Mouse (Mus musculus) megakaryocyte, embryonic 14.5 days (primary cell): ENCODE data around the gene Gm13279. TPM values are rescaled to one million over a fixed set of nuclear protein-coding genes. Genes with fewer than 3 reads are reported as not detected.
"Not testable (repeated sequence)": the region's sequence is repeated elsewhere in the genome, so short reads cannot be mapped to it uniquely, and the experiment has no call there.

ENCODE experiments used
- H3K27me3 ChIP-seq: replicated peaks from 2 replicates; pipeline ENCODE3; 2012; ENCODE audit warnings: inconsistent platforms
- H3K36me3 ChIP-seq: replicated peaks from 2 replicates; pipeline ENCODE3; 2012; ENCODE audit warnings: low read length, inconsistent platforms, mixed read lengths
- H3K4me1 ChIP-seq: 2 replicates; pipeline ENCODE4 v1.6.1; 2012; ENCODE audit warnings: inconsistent platforms
- H3K4me3 ChIP-seq: replicated peaks from 2 replicates; pipeline ENCODE3; 2012; ENCODE audit warnings: moderate library complexity, mild to moderate bottlenecking, inconsistent platforms
- H3K9me3 ChIP-seq: 2 replicates; pipeline ENCODE4 v1.6.1; 2012; ENCODE audit warnings: inconsistent platforms
- FLI1 ChIP-seq: IDR thresholded peaks from 2 replicates; pipeline ENCODE4 v1.6.1; 2012; ENCODE audit warnings: low read length, inconsistent platforms, mixed read lengths
- GATA1 ChIP-seq: IDR thresholded peaks from 3 replicates; pipeline ENCODE4 v1.6.1; 2012; ENCODE audit warnings: mixed read lengths, low read length, inconsistent platforms, borderline replicate concordance
- polyA plus RNA-seq: library from polyadenylated mRNA; stranded (reverse); fragments of >175 nt; gene quantifications from 2 replicates; pipeline ENCODE4 v1.2.3, GENCODE M21; 2012; ENCODE audit warnings: low replicate concordance; ENCODE audit not compliant: insufficient read depth

The Gm13279 gene
- polyA plus RNA-seq, 1 experiment: not detected

- Histone ChIP-seq H3K4me1 (0 out of 2 replicates have a peak, but pooled peaks cover 3% of the 10 kb centered on the region), H3K9me3 (no peaks in the 10 kb centered on the region), H3K4me3 (no peak overlapping the region), H3K27me3 (peaks cover 2% of the 10 kb centered on the region), H3K36me3 (no peaks in the 10 kb centered on the region)
- TF ChIP-seq FLI1 (no peak), GATA1 (no peak)
Observed at GRCm38 (mm10) chr4:88822995-88823394, 25.8 kb downstream of the Gm13279 start.

GRCm38 (mm10) chr4:88827116-88827515, 29.9 kb downstream of the Gm13279 start, which contains the start of gene Ifna6:
Ifna6 (plus strand) TSS chr4:88827416.
- not testable (repeated sequence) for H3K27me3 ChIP-seq, H3K9me3 ChIP-seq, H3K36me3 ChIP-seq, H3K4me3 ChIP-seq
- H3K4me1 ChIP-seq: peaks cover 13% of the 10 kb centered on the region

GRCm38 (mm10) chr4:88830523-88830922, 33.3 kb downstream of the Gm13279 start:
- H3K9me3 ChIP-seq: no peaks in the 10 kb centered on the region
- H3K27me3 ChIP-seq: no peaks in the 10 kb centered on the region
- H3K36me3 ChIP-seq: no peaks in the 10 kb centered on the region
- no peak overlapping the region for H3K4me3 ChIP-seq
- TF ChIP-seq GATA1 (no peak), FLI1 (no peak)
- H3K4me1 ChIP-seq: peaks cover 11% of the 10 kb centered on the region

GRCm38 (mm10) chr4:88835225-88835624, 38.0 kb downstream of the Gm13279 start, which contains the start of gene Ifna5:
Ifna5 (plus strand) TSS chr4:88835525.
- H3K27me3 ChIP-seq, H3K9me3 ChIP-seq, H3K4me1 ChIP-seq, H3K36me3 ChIP-seq, H3K4me3 ChIP-seq: not testable (repeated sequence)

- H3K4me3 ChIP-seq: no peak overlapping the region
- TF ChIP-seq GATA1: no peak
- TF ChIP-seq FLI1: no peak
- H3K4me1 ChIP-seq: peaks cover 4% of the 10 kb centered on the region; the same call in 1 of the 2 replicates
- peaks cover 7% of the 10 kb centered on the region for H3K27me3 ChIP-seq
- H3K9me3 ChIP-seq: no peaks in the 10 kb centered on the region
- no peaks in the 10 kb centered on the region for H3K36me3 ChIP-seq
Observed at GRCm38 (mm10) chr4:88838828-88839227, 41.6 kb downstream of the Gm13279 start.

GRCm38 (mm10) chr4:88840058-88840457, 42.9 kb downstream of the Gm13279 start:
- H3K4me1 ChIP-seq: peaks cover 4% of the 10 kb centered on the region; the same call in 1 of the 2 replicates
- H3K4me3 ChIP-seq: no peak overlapping the region
- no peak for TF ChIP-seq GATA1
- no peak for TF ChIP-seq FLI1
- H3K9me3 ChIP-seq: no peaks in the 10 kb centered on the region
- H3K27me3 ChIP-seq: peaks cover 7% of the 10 kb centered on the region
- no peaks in the 10 kb centered on the region for H3K36me3 ChIP-seq

- H3K36me3 ChIP-seq: no peaks in the 10 kb centered on the region
- no peaks in the 10 kb centered on the region for H3K9me3 ChIP-seq
- H3K4me3 ChIP-seq: no peak within 1 kb of the TSS
- H3K4me1 ChIP-seq: peaks cover 4% of the 10 kb centered on the region; the same call in 1 of the 2 replicates
- H3K27me3 ChIP-seq: peaks cover 5% of the 10 kb centered on the region
- TF ChIP-seq FLI1: no peak
- no peak for TF ChIP-seq GATA1
Observed at GRCm38 (mm10) chr4:88841438-88841911, 44.3 kb downstream of the Gm13279 start, which contains the start of gene Ifna4. Ifna4 (plus strand) TSS chr4:88841861.

GRCm38 (mm10) chr4:88845334-88845733, 48.1 kb downstream of the Gm13279 start:
- Histone ChIP-seq H3K27me3 (peaks cover 8% of the 10 kb centered on the region), H3K4me3 (no peak overlapping the region), H3K36me3 (no peaks in the 10 kb centered on the region), H3K4me1 (peaks cover 4% of the 10 kb centered on the region; the same call in 1 of the 2 replicates), H3K9me3 (no peaks in the 10 kb centered on the region)
- no peak for TF ChIP-seq GATA1
- TF ChIP-seq FLI1: no peak

Other genes with a start within 250 kb of the Gm13279 start
- not detected in 2 replicates for gene Ifna15, start 239.2 kb upstream of the Gm13279 start, polyA plus RNA-seq
- gene Ifna14, start 225.6 kb upstream of the Gm13279 start, polyA plus RNA-seq: not detected in 2 replicates
- gene Ifna9, start 205.0 kb upstream of the Gm13279 start, polyA plus RNA-seq: not detected in 2 replicates
- gene Ifna12, start 194.0 kb upstream of the Gm13279 start, polyA plus RNA-seq: not detected in 2 replicates
- not detected in 2 replicates for gene C87499, start 163.0 kb upstream of the Gm13279 start, polyA plus RNA-seq
- not detected in 2 replicates for gene Ifna13, start 152.9 kb upstream of the Gm13279 start, polyA plus RNA-seq
- gene Ifna16, start 120.5 kb upstream of the Gm13279 start, polyA plus RNA-seq: not detected in 2 replicates
- not detected in 2 replicates for gene Ifna2, start 113.5 kb upstream of the Gm13279 start, polyA plus RNA-seq
- gene Ifnab, start 106.0 kb upstream of the Gm13279 start, polyA plus RNA-seq: not detected in 2 replicates
- gene Gm26566, start 75.6 kb upstream of the Gm13279 start, polyA plus RNA-seq: 0.27 TPM in 1 of 2 replicates, not detected in the other
- 1.4 and 2.6 TPM in 2 replicates for gene Klhl9, start 74.9 kb upstream of the Gm13279 start, polyA plus RNA-seq
- not detected in 2 replicates for gene Gm13271, start 42.5 kb upstream of the Gm13279 start, polyA plus RNA-seq
- not detected in 2 replicates for gene Gm13283, start 37.3 kb upstream of the Gm13279 start, polyA plus RNA-seq
- gene Gm13290, start 23.6 kb upstream of the Gm13279 start, polyA plus RNA-seq: not detected in 2 replicates
- not detected in 2 replicates for gene Gm13289, start 20.5 kb upstream of the Gm13279 start, polyA plus RNA-seq
- not detected in 2 replicates for gene Gm13272, start 17.5 kb upstream of the Gm13279 start, polyA plus RNA-seq
- gene Ifnz, start 15.3 kb upstream of the Gm13279 start, polyA plus RNA-seq: not detected in 2 replicates
- not detected in 2 replicates for gene Gm13276, start 11.7 kb upstream of the Gm13279 start, polyA plus RNA-seq
- not detected in 2 replicates for gene Gm13277, start 8.8 kb upstream of the Gm13279 start, polyA plus RNA-seq
- not detected in 2 replicates for gene Gm13278, start 5.8 kb upstream of the Gm13279 start, polyA plus RNA-seq
- 0.64 TPM in 1 of 2 replicates, not detected in the other for gene Gm13275, start 2.9 kb upstream of the Gm13279 start, polyA plus RNA-seq
- gene Gm13285, start 2.3 kb downstream of the Gm13279 start, polyA plus RNA-seq: not detected in 2 replicates
- gene Gm13287, start 5.9 kb downstream of the Gm13279 start, polyA plus RNA-seq: 0.64 TPM in 1 of 2 replicates, not detected in the other
- gene Gm13288, start 8.1 kb downstream of the Gm13279 start, polyA plus RNA-seq: not detected in 2 replicates
- not detected in 2 replicates for gene Ifna7, start 18.8 kb downstream of the Gm13279 start, polyA plus RNA-seq
- not detected in 2 replicates for gene Ifna11, start 22.6 kb downstream of the Gm13279 start, polyA plus RNA-seq
- gene Ifna6, start 30.0 kb downstream of the Gm13279 start, polyA plus RNA-seq: not detected in 2 replicates
- not detected in 2 replicates for gene Ifna5, start 38.1 kb downstream of the Gm13279 start, polyA plus RNA-seq
- gene Ifna4, start 44.5 kb downstream of the Gm13279 start, polyA plus RNA-seq: not detected in 2 replicates
- not detected in 2 replicates for gene Ifna1, start 52.7 kb downstream of the Gm13279 start, polyA plus RNA-seq
- gene Ifne, start 82.8 kb downstream of the Gm13279 start, polyA plus RNA-seq: not detected in 2 replicates